Mouse (Mus musculus) myocyte (in vitro differentiated cells): Measurements from ENCODE around the gene Sbf2. TPM values are rescaled to one million over a fixed set of nuclear protein-coding genes. Genes with fewer than 3 reads are reported as not detected.
A peak's percentile ranks its signal among the peaks of the same experiment; 100 is the strongest.

ENCODE experiments used
- H3K27me3 ChIP-seq: one replicate; pipeline ENCODE4 v1.6.1; 2011; ENCODE audit not compliant: control insufficient read depth, insufficient read depth, insufficient read length
- H3K36me3 ChIP-seq: one replicate; pipeline ENCODE4 v1.6.1; 2011; ENCODE audit not compliant: control insufficient read depth, insufficient read depth
- H3K4me2 ChIP-seq: one replicate; pipeline ENCODE4 v1.6.1; 2011; ENCODE audit warnings: low read depth, control low read depth
- H3K4me3 ChIP-seq: one replicate; pipeline ENCODE4 v1.5.1; 2011; ENCODE audit warnings: mild to moderate bottlenecking, control low read depth, moderate library complexity
- H3K79me2 ChIP-seq: one replicate; pipeline ENCODE4 v1.6.1; 2011; ENCODE audit not compliant: control insufficient read depth, insufficient read depth
- H3ac ChIP-seq: one replicate; pipeline ENCODE4 v1.6.1; 2011; ENCODE audit not compliant: control insufficient read depth, insufficient read length
- CEBPB ChIP-seq: IDR thresholded peaks from 2 replicates; pipeline ENCODE4 v1.6.1; 2011; ENCODE audit warnings: mild to moderate bottlenecking, moderate library complexity; ENCODE audit not compliant: poor library complexity, insufficient read depth, severe bottlenecking
- E2F4 ChIP-seq: IDR thresholded peaks from one replicate; pipeline ENCODE4 v1.6.1; 2011; ENCODE audit warnings: mild to moderate bottlenecking, control low read depth, moderate library complexity; ENCODE audit not compliant: insufficient read depth
- MAX ChIP-seq: IDR thresholded peaks from one replicate; pipeline ENCODE4 v1.6.1; 2011; ENCODE audit warnings: low read depth, mild to moderate bottlenecking, control low read depth
- MYOD1 ChIP-seq, 3 experiments: IDR thresholded peaks; one replicate each; pipeline ENCODE4 v1.6.1; 2011; ENCODE audit warnings: control low read depth in 2 of 3, low read depth in 2 of 3, mild to moderate bottlenecking in 2 of 3, moderate library complexity in 1 of 3; ENCODE audit not compliant: insufficient read length in 2 of 3, control insufficient read depth in 1 of 3
- MYOG ChIP-seq, 3 experiments: IDR thresholded peaks; one replicate each; pipeline ENCODE4 v1.6.1; 2011; ENCODE audit warnings: control low read depth in 2 of 3, low read depth in 2 of 3, mild to moderate bottlenecking in 2 of 3; ENCODE audit not compliant: insufficient read length in 2 of 3, control insufficient read depth in 1 of 3, insufficient read depth in 1 of 3
- POLR2A ChIP-seq: IDR thresholded peaks from one replicate; pipeline ENCODE4 v1.6.1; 2011; ENCODE audit warnings: low read depth, mild to moderate bottlenecking, control low read depth, moderate library complexity; ENCODE audit not compliant: insufficient read length
- POLR2AphosphoS2 ChIP-seq: IDR thresholded peaks from one replicate; pipeline ENCODE4 v1.6.1; 2011; ENCODE audit warnings: low read depth, control low read depth; ENCODE audit not compliant: insufficient read length
- REST ChIP-seq: IDR thresholded peaks from one replicate; pipeline ENCODE4 v1.6.1; 2011; ENCODE audit warnings: mild to moderate bottlenecking, control low read depth, moderate library complexity; ENCODE audit not compliant: insufficient read depth, insufficient read length
- SRF ChIP-seq: IDR thresholded peaks from one replicate; pipeline ENCODE4 v1.6.1; 2011; ENCODE audit warnings: low read depth; ENCODE audit not compliant: control insufficient read depth, insufficient read length
- TCF12 ChIP-seq: IDR thresholded peaks from one replicate; pipeline ENCODE4 v1.6.1; 2011; ENCODE audit warnings: mild to moderate bottlenecking, control low read depth; ENCODE audit not compliant: poor library complexity, insufficient read depth, severe bottlenecking
- TCF3 ChIP-seq: IDR thresholded peaks from one replicate; pipeline ENCODE4 v1.6.1; 2011; ENCODE audit warnings: low read depth, control low read depth; ENCODE audit not compliant: insufficient read length
- USF1 ChIP-seq: IDR thresholded peaks from one replicate; pipeline ENCODE4 v1.6.1; 2011; ENCODE audit warnings: low read depth, mild to moderate bottlenecking, control low read depth, moderate library complexity
- polyA plus RNA-seq: library from polyadenylated mRNA; unstranded; fragments of >200 nt; fragmentation: generic; extraction: Trizol; gene quantifications from one replicate; pipeline ENCODE4 v1.2.1, GENCODE M21; 2012; ENCODE audit warnings: missing spikeins

The Sbf2 gene
- polyA plus RNA-seq, 1 experiment: 11.3 TPM

DNA sequence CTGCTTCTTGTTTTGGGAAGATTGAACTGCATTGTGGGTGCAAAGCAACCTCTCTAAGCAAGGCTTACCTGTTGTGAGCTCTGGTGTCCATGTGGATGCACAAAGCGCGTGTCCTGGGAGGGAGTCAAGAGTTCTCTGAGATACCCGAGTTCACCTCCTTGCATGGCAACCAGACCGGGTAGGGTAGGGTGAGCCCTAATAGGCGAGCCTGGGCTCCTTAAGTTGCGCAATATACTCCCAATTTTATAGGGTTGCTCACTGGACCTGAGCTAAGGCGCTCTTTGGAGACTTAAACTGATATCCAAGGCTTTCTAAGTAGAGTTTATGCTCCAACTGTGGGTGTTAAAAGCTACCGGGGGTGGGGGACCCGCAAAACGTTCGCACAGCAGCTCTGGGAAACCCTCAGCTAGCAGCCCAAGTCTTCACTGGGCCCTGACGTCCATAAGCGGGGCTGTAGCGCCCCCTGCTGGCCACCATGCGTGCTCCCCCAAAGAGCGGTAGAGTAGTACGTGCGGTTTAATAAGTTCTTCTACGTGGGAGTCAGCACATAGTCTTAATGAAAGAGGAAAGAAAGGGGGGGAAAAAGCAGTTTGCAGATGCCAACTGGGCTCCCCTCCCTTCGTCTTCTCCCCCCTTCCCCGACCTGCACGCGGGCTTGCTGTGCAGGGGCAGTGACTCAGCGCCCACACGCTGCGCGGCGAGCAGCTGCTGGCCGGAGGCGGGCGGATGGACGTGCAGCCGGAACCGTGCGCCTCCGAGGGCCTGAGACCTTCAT is 15.4 kb upstream of the Sbf2 start:
- H3K4me3 ChIP-seq: peak overlapping the region; percentile 20
- no peaks in the 10 kb centered on the region for H3K79me2 ChIP-seq
- TF ChIP-seq MYOD1 (IDR thresholded peaks at IDR 0.05; ENCODE audit: control insufficient read depth in 1 of 3, insufficient read length in 2 of 3, low read depth in 2 of 3) (peak in 2 of 3 experiments; percentile 98 to 100), E2F4 (no peak), POLR2A (peak; percentile 58), MYOG (IDR thresholded peaks at IDR 0.05; ENCODE audit: control insufficient read depth in 1 of 3, insufficient read depth in 1 of 3, insufficient read length in 2 of 3, low read depth in 2 of 3) (peak; percentile 70 to 100 (median 100)), TCF3 (peak; percentile 89), REST (no peak), USF1 (no peak), POLR2AphosphoS2 (peak; percentile 42), TCF12 (peak; percentile 75), MAX (no peak), CEBPB (peak; percentile 98), SRF (no peak)
- H3K27me3 ChIP-seq: no peaks in the 10 kb centered on the region
- no peaks in the 10 kb centered on the region for H3K36me3 ChIP-seq
- peak overlapping the region; percentile 92 for H3K4me2 ChIP-seq
- H3ac ChIP-seq: no peak overlapping the region

GRCm38 (mm10) chr7:110628611-110629354 is 14.1 kb upstream of the Sbf2 start:
- Histone ChIP-seq H3K79me2 (no peaks in the 10 kb centered on the region), H3K27me3 (no peaks in the 10 kb centered on the region), H3K4me3 (peak overlapping the region; percentile 20), H3ac (no peak overlapping the region), H3K4me2 (peak overlapping the region; percentile 92), H3K36me3 (no peaks in the 10 kb centered on the region)
- TF ChIP-seq MAX (no peak), TCF3 (no peak), POLR2AphosphoS2 (no peak), MYOG (IDR thresholded peaks at IDR 0.05; ENCODE audit: control insufficient read depth in 1 of 3, insufficient read depth in 1 of 3, insufficient read length in 2 of 3, low read depth in 2 of 3) (no peak), USF1 (no peak)

- TF ChIP-seq SRF (no peak), CEBPB (no peak), POLR2A (no peak), MYOD1 (IDR thresholded peaks at IDR 0.05; ENCODE audit: control insufficient read depth in 1 of 3, insufficient read length in 2 of 3, low read depth in 2 of 3) (no peak)
- Histone ChIP-seq H3K4me2 (peak overlapping the region; percentile 56), H3K79me2 (no peaks in the 10 kb centered on the region), H3ac (no peak overlapping the region), H3K4me3 (peak overlapping the region; percentile 20), H3K36me3 (no peaks in the 10 kb centered on the region), H3K27me3 (no peaks in the 10 kb centered on the region)
Measured at GRCm38 (mm10) chr7:110628273-110628600, 13.5 kb upstream of the Sbf2 start.

- H3K4me3 ChIP-seq: peak within 1 kb of the TSS; percentile 20
Measured at GRCm38 (mm10) chr7:110627486-110628272, 13.0 kb upstream of the Sbf2 start, which contains the start of gene Adm. Gene Adm, plus strand, starts transcription at chr7:110627661.

GRCm38 (mm10) chr7:110627099-110627482 is 12.4 kb upstream of the Sbf2 start:
- no peaks in the 10 kb centered on the region for H3K27me3 ChIP-seq
- H3K36me3 ChIP-seq: no peaks in the 10 kb centered on the region
- TF ChIP-seq MAX: no peak
- no peak for TF ChIP-seq POLR2A
- TF ChIP-seq USF1: no peak
- TF ChIP-seq TCF12: no peak
- TF ChIP-seq SRF: no peak
- TF ChIP-seq MYOD1 (IDR thresholded peaks at IDR 0.05; ENCODE audit: control insufficient read depth in 1 of 3, insufficient read length in 2 of 3, low read depth in 2 of 3): no peak
- TF ChIP-seq REST: no peak
- TF ChIP-seq CEBPB: no peak
- H3K79me2 ChIP-seq: no peaks in the 10 kb centered on the region
- peak overlapping the region; percentile 20 for H3K4me3 ChIP-seq
- peak overlapping the region; percentile 56 for H3K4me2 ChIP-seq
- H3ac ChIP-seq: no peak overlapping the region

More at GRCm38 (mm10) chr7:110627486-110628272, 13.0 kb upstream of the Sbf2 start, which contains the start of gene Adm:
- Histone ChIP-seq H3K27me3 (no peaks in the 10 kb centered on the region), H3K36me3 (no peaks in the 10 kb centered on the region), H3ac (no peak within 1 kb of the TSS), H3K4me2 (peak within 1 kb of the TSS; percentile 56), H3K79me2 (no peaks in the 10 kb centered on the region)
- TF ChIP-seq POLR2A (peak; percentile 65), TCF3 (no peak), POLR2AphosphoS2 (peak; percentile 64)
